Mouse (Mus musculus) lung, postnatal 0 days (tissue): ENCODE measurements around the gene Tapbpl. TPM values are rescaled to one million over a fixed set of nuclear protein-coding genes. Genes with fewer than 3 reads are reported as not detected.
A peak's percentile ranks its signal among the peaks of the same experiment; 100 is the strongest.

Source experiments
- ATAC-seq: fragments of 200-750 bp; cut with Nextera tagmentation; 2 replicates; pipeline ENCODE4 v1.8.0; 2017; ENCODE audit warnings: moderate library complexity
- DNase-seq: peaks from one replicate; pipeline ENCODE4 v3.0.0-alpha.2; 2016; ENCODE audit warnings: low spot score
- H3K27ac ChIP-seq: fragments of 300-500 bp; sonication (generic); 2 replicates; pipeline ENCODE4 v1.5.1; 2014; ENCODE audit warnings: antibody characterized with exemption, mild to moderate bottlenecking, low read length, mixed read lengths
- H3K27me3 ChIP-seq: fragments of 300-500 bp; sonication (generic); replicated peaks from 2 replicates; pipeline ENCODE4 v1.6.1; 2014; ENCODE audit warnings: low read length, mixed read lengths; ENCODE audit not compliant: insufficient read depth
- H3K36me3 ChIP-seq: fragments of 300-500 bp; sonication (generic); 2 replicates; pipeline ENCODE4 v1.6.1; 2014; ENCODE audit warnings: low read length, mixed read lengths; ENCODE audit not compliant: insufficient read depth
- H3K4me1 ChIP-seq: fragments of 300-500 bp; sonication (generic); 2 replicates; pipeline ENCODE4 v1.6.1; 2014; ENCODE audit warnings: antibody characterized with exemption, low read depth, low read length, mixed read lengths; ENCODE audit not compliant: insufficient read depth
- H3K4me2 ChIP-seq: fragments of 300-500 bp; sonication (generic); replicated peaks from 2 replicates; pipeline ENCODE4 v1.6.1; 2014; ENCODE audit warnings: low read depth, mild to moderate bottlenecking, low read length, moderate library complexity, mixed read lengths
- H3K4me3 ChIP-seq: fragments of 300-500 bp; sonication (generic); 2 replicates; pipeline ENCODE4 v1.5.1; 2014; ENCODE audit warnings: low read depth, low read length
- H3K9ac ChIP-seq: fragments of 300-500 bp; sonication (generic); replicated peaks from 2 replicates; pipeline ENCODE4 v1.6.1; 2014; ENCODE audit warnings: low read depth, mild to moderate bottlenecking
- H3K9me3 ChIP-seq: fragments of 300-500 bp; sonication (generic); 2 replicates; pipeline ENCODE4 v1.6.1; 2016; ENCODE audit warnings: low read length, mixed read lengths
- CTCF ChIP-seq: IDR thresholded peaks from 2 replicates; pipeline ENCODE4 v1.5.1; 2016; ENCODE audit warnings: antibody characterized with exemption, mild to moderate bottlenecking
- EP300 ChIP-seq: IDR thresholded peaks from 2 replicates; pipeline ENCODE4 v1.6.1; 2016; ENCODE audit warnings: antibody characterized with exemption, mild to moderate bottlenecking, control low read depth
- WGBS: fragments of 180-500 bp; shearing (Covaris S2); extraction: QIAGEN DNeasy Blood & Tissue Kit; methylation state at CpG from one replicate; pipeline ENCODE4 v1.1.7; 2014; 5-methylcytosine and 5-hydroxymethylcytosine counted together
- polyA plus RNA-seq: library from polyadenylated mRNA; unstranded; fragments of >200 nt; fragmentation: Nextera tagmentation; extraction: Ambion mirVana; gene quantifications from 2 replicates; pipeline ENCODE4 v1.2.1, GENCODE M21; 2015

The Tapbpl gene
- 14.2 and 16.9 TPM in 2 replicates for polyA plus RNA-seq

DNA sequence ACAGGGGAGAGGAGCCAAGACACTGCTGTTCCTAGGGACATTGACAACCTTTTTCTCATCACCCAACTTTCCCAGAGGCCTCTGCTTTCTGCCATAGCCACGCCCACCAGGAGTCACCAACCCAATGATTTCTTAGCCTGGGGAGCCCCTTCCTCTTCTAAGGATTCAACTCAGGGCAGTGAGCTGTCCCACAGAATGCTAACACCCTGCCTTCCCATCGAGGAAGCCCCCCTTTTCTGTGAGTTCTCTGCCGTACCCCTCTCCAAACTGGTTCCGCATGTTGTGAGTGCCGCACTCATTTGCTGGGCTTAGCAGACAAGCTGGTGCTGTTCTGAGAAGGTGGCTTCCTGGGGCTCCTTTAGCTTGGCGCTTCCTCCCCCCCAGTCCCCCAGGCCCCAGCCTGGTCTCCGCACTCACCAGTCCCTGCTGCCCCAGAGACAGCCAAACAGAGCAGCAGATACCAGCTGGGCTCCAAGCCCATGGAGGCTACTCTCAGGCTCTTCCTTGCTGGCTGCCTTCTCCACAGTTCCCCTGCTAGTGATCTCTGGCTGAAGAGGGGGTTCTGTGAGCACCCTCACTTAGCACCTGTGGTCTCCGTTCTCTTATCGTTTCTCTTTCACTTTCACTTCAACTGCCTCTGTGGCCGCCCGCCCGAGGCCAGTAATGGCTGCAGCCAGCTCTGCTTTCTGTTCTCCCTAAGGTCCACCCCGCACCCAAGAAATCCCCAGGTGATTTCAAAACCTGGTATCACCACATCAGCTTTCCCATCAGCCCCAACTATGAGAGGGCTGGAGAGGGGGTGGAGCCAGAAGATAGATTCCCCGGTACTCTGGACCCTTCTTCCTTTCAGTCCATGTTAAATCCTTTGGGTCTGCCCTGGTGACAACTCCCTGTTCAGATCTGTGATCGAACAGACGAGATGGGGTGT is at the start of gene Tapbpl:
Tapbpl (minus strand) TSS at position 744 of the 928 bp plus-strand sequence.
- 2% methylated on average over 16 of the region's 16 CpGs for WGBS
- DNase-seq (peak; percentile 84), ATAC-seq (peak; percentile 77)
- Histone ChIP-seq H3K4me2 (peak within 1 kb of the TSS; percentile 93), H3K36me3 (no peaks in the 10 kb centered on the region), H3K4me1 (peaks cover 10% of the 10 kb centered on the region; the same call in 1 of the 2 replicates), H3K27me3 (no peaks in the 10 kb centered on the region), H3K9ac (peak within 1 kb of the TSS; percentile 88), H3K27ac (peak within 1 kb of the TSS; percentile 96), H3K4me3 (peak within 1 kb of the TSS; percentile 79), H3K9me3 (no peaks in the 10 kb centered on the region)
- no peak for TF ChIP-seq CTCF
- no peak for TF ChIP-seq EP300

DNA sequence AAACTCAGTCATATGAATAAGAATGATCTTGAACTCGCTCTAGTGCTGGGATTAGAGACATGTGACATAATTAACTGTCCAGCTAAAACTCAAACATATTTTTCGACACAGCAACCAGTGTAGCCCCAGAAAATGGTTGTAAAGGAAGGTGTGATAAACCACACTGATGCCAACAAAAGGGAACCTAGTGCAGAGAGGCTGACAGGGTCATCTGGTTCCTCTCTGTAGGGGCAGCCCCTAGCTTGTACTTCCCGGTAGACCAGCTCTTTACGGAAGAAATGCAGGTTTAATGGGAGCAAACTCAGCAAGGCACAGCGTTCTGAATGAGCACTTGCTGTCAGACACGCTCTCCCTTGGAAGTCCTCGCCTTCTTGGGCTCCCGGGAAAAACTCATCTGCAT is 48.1 kb upstream of the Tapbpl start:
- Histone ChIP-seq H3K27ac (no peak overlapping the region), H3K4me3 (no peak overlapping the region), H3K9ac (no peak overlapping the region), H3K4me1 (no peaks in the 10 kb centered on the region), H3K9me3 (no peaks in the 10 kb centered on the region), H3K4me2 (no peak overlapping the region), H3K36me3 (no peaks in the 10 kb centered on the region), H3K27me3 (no peaks in the 10 kb centered on the region)
- ATAC-seq: no peak
- no peak for DNase-seq
- 62% methylated on average over 8 of the region's 8 CpGs for WGBS
- TF ChIP-seq EP300: no peak

DNA sequence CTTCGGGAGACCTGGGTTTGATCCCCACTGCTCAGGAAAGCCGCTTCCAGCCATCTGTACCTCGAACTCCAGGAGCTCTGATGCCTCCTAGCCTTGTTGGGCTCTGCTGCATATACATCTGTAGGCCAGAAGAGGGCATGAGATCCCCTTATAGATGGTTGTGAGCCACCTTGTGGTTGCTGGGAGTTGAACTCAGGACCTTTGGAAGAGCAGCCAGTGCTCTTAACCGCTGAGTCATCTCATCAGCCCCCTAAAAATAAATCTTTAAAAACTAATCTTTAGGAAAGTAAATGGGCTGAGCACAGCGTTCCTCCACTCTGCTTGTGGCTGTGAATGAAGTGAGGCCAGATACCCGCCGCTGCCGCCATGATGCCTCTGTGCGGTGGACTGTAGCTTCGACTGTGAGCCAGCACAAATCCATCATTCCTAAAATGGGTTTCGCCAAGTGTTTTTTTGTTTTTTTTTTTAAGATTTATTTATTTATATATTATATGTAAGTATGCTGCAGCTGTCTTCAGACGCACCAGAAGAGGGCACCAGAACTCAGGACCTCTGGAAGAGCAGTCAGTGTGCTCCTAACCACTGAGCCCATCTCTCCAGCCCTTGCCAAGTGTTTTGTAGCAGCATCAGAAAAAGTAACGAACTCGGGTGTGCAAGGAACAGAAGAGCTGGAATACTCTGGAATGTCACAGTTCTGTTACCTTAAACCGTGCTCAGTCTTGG is 43.3 kb upstream of the Tapbpl start:
- H3K4me2 ChIP-seq: no peak overlapping the region
- ATAC-seq (peak; percentile 43; the same call in 1 of the 2 replicates), DNase-seq (peak; percentile 90)
- H3K27me3 ChIP-seq: no peaks in the 10 kb centered on the region
- TF ChIP-seq CTCF: peak; percentile 84
- TF ChIP-seq EP300: no peak
- H3K4me1 ChIP-seq: no peaks in the 10 kb centered on the region
- no peaks in the 10 kb centered on the region for H3K36me3 ChIP-seq
- H3K4me3 ChIP-seq: no peak overlapping the region
- 47% methylated on average over 15 of the region's 15 CpGs for WGBS
- no peak overlapping the region for H3K27ac ChIP-seq
- H3K9me3 ChIP-seq: no peaks in the 10 kb centered on the region
- H3K9ac ChIP-seq: no peak overlapping the region

DNA sequence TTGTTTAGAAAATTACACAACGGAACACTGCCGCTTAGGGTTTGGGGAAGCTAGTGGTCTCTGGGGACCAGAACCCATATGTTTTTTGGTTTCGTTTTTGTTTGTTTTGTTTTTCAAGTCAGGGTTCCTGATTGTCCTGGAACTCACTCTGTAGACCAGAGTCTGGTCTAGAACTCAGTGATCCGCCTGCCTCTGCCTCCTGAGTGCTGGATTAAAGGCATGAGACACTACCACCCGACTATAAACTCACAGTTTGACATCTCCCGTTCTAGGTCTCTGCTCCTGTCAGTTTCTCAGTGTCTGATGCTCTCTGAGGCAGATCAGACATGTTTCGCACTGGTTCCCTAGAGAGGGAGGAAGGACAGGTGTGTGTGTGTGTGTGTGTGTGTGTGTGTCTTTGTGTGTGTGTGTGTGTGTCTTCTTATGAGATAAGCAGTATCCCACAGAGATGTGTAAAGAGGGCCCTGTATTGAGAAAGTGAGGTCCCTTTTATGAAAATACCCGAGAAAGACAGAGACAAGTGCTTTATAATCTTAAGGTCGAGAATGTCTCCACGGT is 40.6 kb upstream of the Tapbpl start:
- no peak overlapping the region for H3K4me2 ChIP-seq
- H3K27ac ChIP-seq: no peak overlapping the region
- TF ChIP-seq CTCF: no peak
- TF ChIP-seq EP300: no peak
- H3K4me1 ChIP-seq: no peaks in the 10 kb centered on the region
- DNase-seq (no peak), ATAC-seq (no peak)
- WGBS: 66% methylated on average over 10 of the region's 10 CpGs
- no peak overlapping the region for H3K4me3 ChIP-seq
- H3K9me3 ChIP-seq: no peaks in the 10 kb centered on the region
- H3K9ac ChIP-seq: no peak overlapping the region
- H3K36me3 ChIP-seq: no peaks in the 10 kb centered on the region
- no peaks in the 10 kb centered on the region for H3K27me3 ChIP-seq

DNA sequence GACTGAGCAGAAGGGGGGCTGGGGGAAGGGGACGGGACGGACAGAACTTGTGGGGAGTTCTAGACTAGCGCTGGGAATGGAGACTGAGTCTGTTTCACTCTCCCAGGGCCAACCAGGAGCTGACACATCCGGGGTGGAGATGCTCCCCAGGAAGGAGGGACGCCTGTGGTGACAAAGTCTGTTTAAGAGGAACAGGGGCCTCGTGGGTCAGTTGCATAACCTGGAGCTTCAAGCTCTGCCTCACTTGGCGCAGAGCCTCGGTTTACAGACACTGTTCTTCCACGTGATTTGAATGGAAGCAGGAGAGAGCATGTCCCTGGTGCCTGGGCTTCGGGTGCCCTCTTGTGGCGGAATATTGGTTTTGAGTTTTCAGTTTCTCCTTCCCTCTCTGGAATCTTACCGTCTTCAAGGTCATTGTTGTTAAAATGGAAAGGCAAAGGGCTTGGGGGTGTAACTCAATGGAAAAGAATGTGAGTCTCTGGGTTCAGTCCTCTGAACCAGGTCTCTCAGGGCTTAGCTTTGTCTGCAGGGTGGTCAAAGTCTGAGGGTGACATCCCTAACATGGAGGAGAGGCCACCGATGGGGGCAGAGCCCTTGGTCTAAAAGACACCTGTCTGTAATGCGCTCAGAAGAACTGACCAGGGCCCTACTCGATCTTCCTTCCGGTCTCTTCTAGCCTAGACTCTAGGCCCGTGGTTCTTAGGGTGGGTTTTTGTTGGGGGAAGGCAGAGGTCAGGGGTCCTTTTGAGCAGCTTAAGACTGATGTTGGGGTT is 40.0 kb upstream of the Tapbpl start:
- H3K9me3 ChIP-seq: no peaks in the 10 kb centered on the region
- H3K36me3 ChIP-seq: no peaks in the 10 kb centered on the region
- ATAC-seq (peak; percentile 94), DNase-seq (peak; percentile 99)
- no peak overlapping the region for H3K9ac ChIP-seq
- 15% methylated on average over 17 of the region's 17 CpGs for WGBS
- H3K27me3 ChIP-seq: no peaks in the 10 kb centered on the region
- TF ChIP-seq EP300 (peak; percentile 36; the same call in 1 of the 2 replicates), CTCF (peak; percentile 97)
- H3K4me3 ChIP-seq: no peak overlapping the region
- no peak overlapping the region for H3K27ac ChIP-seq
- peak overlapping the region; percentile 37 for H3K4me2 ChIP-seq
- H3K4me1 ChIP-seq: no peaks in the 10 kb centered on the region
